Mouse (Mus musculus) frontal cortex, postnatal 25 days (tissue): Measurements from ENCODE around the gene Olfr807.

Source experiments
- DNase-seq, 2 experiments: peaks; one replicate each; pipeline ENCODE4 v3.0.0; 2022; ENCODE audit warnings: low spot score in 2 of 2

The Olfr807 gene

DNA sequence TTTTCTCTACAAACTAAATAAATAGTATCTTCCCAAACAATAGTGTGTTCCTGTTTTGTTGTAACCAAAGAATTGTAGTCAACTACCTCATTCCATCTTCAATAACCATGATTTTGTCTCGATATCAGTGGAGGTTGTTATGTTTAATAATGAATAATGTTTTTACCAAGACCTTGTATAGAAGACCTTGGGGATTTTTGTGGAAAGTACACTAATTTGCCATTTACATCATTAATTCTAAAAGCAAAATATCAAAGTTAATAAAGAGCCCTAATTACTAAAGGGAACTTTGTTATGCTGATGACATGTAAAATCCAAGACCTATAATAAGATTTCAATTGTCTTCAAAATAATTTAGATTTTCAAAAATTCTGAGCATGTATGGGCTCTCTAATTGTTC lies at the start of gene Olfr807:
TSS of gene Olfr807 (minus strand) at position 101 of the 400 bp plus-strand sequence.
- DNase-seq: no peak

DNA sequence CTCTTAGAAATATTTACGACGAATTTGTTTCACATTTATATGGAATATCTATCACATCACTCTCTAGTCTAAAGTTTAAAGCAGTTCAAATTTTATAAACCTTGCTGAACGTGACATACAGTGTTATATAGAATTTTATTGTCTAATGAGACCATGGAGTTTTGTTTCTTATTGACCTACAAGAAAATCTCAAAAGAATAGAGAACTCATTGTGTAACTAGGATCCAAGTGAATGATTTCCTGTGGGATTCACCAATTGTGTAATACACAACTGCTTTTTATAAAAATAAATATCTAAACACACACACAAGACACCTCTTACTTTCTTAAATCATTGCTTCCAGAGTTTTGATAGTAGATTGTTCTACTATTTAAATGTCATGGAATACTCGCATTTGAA lies 46.7 kb upstream of the Olfr807 start, which contains the start of gene Olfr811:
TSS of gene Olfr811 (minus strand) at position 101 of the 400 bp plus-strand sequence.
- no peak for DNase-seq

DNA sequence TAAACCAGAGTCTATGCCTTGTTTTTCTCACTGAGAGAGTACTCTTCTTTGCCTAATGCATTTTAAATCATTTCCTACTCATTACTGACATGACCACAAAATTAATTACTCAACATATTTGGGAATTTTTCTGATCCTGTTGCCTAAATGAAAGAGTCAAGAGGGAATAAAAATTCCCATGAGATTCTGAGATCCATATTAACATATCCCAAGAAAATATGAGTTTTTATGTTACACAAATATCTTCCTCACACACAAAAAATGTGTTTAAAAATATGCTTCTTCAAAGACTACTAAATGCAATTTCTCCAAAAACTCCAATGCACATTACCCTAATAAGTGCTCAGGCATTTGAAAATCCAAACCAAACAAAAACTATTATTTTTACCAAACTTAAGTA lies 37.2 kb upstream of the Olfr807 start, which contains the start of gene Olfr810:
TSS of gene Olfr810 (minus strand) at position 101 of the 400 bp plus-strand sequence.
- no peak for DNase-seq

DNA sequence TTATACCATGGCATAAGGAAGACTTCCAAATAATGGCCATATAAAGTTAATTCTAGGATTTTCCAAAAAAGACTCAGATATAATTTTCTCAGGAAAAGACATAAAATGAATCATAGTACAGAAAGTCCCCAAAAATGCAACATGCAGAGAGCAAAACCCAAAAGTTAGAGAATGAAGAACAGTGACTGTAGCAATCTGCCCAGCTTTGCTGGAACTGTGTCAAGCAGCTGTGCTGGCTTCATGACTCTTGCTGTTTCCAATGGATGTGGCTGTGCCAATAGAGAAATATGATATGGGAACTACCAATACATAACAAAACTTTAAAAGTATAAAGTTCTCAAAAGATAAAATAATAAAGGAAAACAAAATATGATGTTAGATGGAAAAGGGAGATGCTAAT lies 20.5 kb upstream of the Olfr807 start:
- no peak for DNase-seq

DNA sequence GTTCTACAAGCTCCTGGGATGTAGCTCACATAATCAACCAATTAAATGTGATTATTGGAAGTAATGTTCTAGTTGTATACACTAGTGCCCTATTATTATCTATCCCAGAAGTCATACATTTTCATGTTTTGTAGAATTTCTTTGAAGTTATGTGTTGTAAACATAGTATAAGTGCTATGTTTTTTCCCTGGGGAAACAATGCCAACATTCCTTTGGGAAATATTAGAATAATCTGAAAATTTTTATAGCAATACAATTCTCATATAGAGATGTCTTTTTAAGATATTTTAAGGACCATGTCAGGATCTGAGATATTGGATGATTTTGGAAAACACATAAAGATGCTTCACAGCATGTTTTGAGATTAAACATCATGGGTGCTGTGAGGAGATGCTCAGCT lies 16.7 kb upstream of the Olfr807 start, which contains the start of gene Olfr809:
TSS of gene Olfr809 (plus strand) at position 301 of the 400 bp plus-strand sequence.
- DNase-seq: no peak

DNA sequence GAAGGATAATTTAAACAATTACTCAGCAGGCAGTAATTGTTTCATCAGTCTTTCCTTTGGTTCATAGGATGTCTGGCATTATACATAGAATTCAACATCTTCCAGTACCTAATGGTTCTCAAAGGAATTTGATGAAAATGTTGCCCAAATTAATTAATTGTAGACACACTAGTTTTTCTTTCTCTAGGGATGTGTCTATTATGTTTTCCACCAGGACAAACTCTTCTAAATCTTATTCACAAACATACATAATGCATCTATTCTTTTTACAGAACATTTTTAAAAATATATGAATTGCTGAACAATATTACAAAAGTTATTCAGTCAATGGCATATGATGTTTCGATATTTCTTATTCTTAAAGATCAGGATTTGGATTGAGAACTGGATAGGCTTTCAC lies 7.6 kb upstream of the Olfr807 start, which contains the start of gene Olfr808:
TSS of gene Olfr808 (plus strand) at position 301 of the 400 bp plus-strand sequence.
- no peak for DNase-seq

DNA sequence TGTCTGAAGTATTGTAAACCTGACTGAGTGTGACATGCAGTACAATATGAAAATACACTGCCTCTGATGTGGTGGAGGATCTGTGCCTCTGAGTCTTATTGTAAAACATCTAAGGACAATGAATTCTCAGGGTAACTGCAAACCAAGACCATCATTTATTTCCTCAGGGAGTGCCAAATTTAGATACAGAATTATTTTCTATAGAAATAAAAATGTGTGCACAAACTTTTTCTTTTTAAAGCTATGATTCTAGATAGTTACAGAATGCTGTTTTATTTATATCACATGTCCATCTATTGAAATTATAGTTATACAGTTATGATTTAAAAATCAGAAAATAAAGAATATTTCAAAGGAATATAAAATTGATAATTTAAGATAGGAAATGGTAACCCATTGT lies 15.8 kb downstream of the Olfr807 start, which contains the start of gene Olfr806:
TSS of gene Olfr806 (minus strand) at position 101 of the 400 bp plus-strand sequence.
- no peak for DNase-seq

DNA sequence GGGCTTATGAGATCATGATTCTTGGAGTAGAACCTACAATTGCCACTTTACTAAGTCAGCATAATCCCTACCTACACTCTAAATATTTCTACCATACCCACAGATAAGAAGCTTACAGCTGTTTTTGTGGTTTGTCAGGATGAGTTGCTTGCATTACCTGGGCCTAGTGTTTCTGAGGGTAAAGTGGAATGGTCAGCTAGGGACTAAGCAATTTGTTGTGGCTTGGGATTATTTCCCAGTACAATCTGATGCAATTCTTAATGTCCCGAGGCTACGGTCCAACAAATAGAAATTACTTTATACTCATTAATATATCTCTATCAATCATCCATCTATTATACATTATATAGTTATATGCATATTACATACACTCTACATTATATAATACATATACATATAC lies 28.3 kb downstream of the Olfr807 start, which contains the start of gene Olfr805:
TSS of gene Olfr805 (minus strand) at position 101 of the 400 bp plus-strand sequence.
- DNase-seq: no peak
